Mouse (Mus musculus) T-helper 17 cell (primary cell): Measurements from ENCODE around the gene Gm8947.
"Not testable (repeated sequence)": the region's sequence is repeated elsewhere in the genome, so short reads cannot be mapped to it uniquely, and the experiment has no call there.

Source experiments
- in situ Hi-C, 2 experiments: fragments of 300-600 bp; cut with MboI, MseI; formaldehyde crosslinking; loops; 1 replicate in 1 of 2; 2 replicates in 1 of 2; pipeline ENCODE4 v1.15.1; 2025; ENCODE audit warnings: high pct_unique_total_duplicates in 2 of 2

The Gm8947 gene

DNA sequence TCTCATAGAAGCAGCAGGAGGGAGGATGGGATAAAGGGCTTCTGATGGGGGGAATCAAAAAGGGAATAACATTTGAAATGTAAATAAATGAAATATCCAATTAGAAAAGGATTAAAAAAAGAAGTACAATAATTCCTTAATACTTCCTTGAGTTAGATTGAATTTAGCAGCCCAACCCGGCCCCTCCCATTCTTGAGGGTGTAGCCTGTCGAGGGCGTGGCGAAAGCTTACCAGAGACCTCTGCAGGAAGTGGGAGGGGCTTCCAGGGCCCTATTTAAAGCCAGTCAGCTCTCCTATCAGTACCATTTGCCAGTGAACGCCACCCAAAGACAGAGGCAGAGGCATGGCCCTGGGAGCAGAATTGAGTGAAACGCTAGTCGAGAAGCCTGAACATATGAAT lies at the start of gene Gm8947:
Gene Gm8947 (plus strand): TSS at position 302 of the 400 bp plus-strand sequence.
- in situ Hi-C loops: not testable (repeated sequence)

- in situ Hi-C loops: no loop called here
Observed at GRCm38 (mm10) chr1:151144471-151145146, 47.6 kb upstream of the Gm8947 start.

GRCm38 (mm10) chr1:151147801-151148200 lies 44.4 kb upstream of the Gm8947 start:
- in situ Hi-C loops: no loop called here

DNA sequence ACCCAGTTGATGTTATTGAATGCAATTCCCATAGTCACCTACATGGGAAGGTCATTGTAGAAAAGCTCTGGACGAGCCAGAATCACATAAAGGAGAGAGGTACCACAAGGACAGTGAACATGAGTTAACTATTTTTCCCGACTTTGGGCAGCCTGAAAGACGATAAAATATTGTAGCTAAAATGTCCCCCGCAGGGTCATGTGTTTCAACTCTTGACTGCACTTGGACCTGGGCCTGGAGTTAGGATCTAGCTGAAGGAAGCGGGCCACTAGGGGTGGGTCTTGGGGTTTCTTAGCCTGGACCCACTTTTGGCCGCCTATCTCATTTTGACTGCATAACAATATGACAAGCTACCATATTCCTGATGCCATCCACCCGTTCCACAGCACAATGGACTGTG lies 42.0 kb upstream of the Gm8947 start:
- in situ Hi-C loops: no loop called here

GRCm38 (mm10) chr1:151151089-151151488 lies 41.1 kb upstream of the Gm8947 start:
- in situ Hi-C loops: no loop called here

GRCm38 (mm10) chr1:151153056-151153652 lies 39.0 kb upstream of the Gm8947 start:
- in situ Hi-C loops: no loop called here

DNA sequence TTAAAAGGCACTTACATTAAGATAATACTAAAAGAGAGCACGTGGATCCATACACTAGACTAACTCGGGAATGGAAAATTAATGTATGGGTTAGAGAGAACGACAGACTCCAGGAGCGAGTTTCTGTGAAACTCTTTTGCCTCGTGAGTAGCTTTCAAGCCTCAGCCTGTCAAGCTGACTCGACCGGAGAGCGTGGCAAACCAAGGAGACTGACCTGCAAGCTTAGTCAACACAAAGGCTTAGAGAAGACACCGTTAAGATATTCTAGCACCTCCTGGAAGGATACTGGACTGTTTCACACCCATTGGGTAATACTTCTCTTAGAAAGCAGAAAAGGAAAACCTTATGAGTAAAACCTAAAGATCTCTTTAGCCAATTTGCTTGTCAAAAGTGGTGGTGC lies 38.0 kb upstream of the Gm8947 start:
- in situ Hi-C loops: not testable (repeated sequence)

- in situ Hi-C loops: no loop called here
Observed at GRCm38 (mm10) chr1:151156129-151156528, 36.0 kb upstream of the Gm8947 start.

GRCm38 (mm10) chr1:151156777-151157632 lies 35.2 kb upstream of the Gm8947 start:
- in situ Hi-C loops: no loop called here

- in situ Hi-C loops: no loop called here
Observed at GRCm38 (mm10) chr1:151157963-151158856, 34.0 kb upstream of the Gm8947 start.

DNA sequence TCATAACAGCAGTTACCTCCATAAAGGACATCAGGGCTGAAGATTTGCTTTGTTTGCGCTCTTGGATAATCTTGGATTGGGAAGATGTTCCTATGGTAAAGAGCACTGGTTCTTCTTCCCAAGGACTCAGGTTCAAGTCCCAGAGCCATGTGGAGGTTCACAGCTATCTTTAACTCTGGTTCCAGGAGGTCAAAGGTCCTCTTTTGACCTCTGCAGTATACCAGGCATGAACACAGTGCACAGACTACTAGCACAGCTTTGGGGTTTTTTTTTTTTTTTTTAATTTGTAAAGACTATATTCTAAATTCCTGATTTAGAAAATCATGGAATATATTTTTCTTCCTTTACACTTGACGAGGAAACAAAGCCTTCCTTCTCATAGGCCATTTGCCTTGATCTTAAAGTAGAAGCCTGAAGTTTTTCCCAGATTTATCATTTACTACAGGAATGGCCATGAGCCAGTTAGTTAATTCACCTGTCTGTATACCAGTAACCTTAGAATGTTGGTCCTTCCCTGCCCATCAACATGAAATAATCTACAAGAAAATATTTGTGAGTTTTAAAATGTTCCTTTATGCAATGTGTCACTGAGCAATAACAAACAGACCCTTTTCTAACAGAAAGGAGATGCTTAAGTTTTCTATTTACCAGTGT lies 33.2 kb upstream of the Gm8947 start:
- in situ Hi-C loops: no loop called here

- in situ Hi-C loops: no loop called here
Observed at GRCm38 (mm10) chr1:151166031-151166430, 26.1 kb upstream of the Gm8947 start.

- in situ Hi-C loops: no loop called here
Observed at GRCm38 (mm10) chr1:151167297-151168047, 24.7 kb upstream of the Gm8947 start.

- in situ Hi-C loops: no loop called here
Observed at GRCm38 (mm10) chr1:151168637-151169036, 23.5 kb upstream of the Gm8947 start.

DNA sequence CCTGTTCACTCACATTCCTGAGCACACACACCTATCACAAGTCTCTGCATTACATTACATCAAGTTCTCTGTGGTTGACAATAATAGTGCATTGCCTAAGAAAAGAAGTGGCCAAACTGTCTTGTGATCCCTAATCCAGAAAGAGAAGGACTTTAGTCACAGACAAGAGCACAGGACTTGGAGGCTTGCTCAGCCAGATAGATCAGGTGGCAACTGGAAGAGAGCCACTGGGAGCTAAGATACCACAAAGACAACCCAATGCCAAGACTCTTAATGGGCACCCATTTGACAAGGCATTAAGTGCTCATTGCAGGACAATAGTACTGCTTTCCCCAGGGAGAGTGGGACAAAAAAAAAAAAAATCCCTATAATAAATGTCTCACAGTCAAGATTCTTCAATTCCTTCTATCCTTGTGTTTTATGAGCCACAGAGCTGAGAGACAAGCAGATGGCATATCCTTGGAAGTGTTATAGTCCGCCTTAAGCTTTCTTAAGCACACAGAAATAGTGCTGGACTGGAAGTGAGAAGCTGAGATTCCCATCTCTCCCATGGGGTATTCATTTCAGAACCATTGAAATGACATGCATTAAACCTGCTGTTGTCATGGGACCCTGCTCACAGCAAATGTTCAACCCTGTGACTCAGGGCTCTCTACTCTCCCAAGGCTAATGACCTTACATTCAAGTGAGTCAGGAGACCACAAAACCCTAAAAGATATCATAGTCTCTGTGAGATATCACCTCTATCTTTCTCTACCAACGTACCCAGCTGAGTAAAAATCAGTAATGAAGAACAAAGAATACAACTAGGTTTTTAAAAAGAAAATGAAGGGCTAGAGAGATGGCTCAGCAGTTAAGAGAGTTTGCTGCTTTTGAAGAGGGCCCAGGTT lies 20.4 kb upstream of the Gm8947 start:
- in situ Hi-C loops: loop anchor here in 1 of 2 experiments (5.0 kb wide), 1 partner anchor 60 kb away; no protein-coding TSS in a partner anchor

GRCm38 (mm10) chr1:151177030-151177936 lies 14.9 kb upstream of the Gm8947 start:
- in situ Hi-C loops: no loop called here

DNA sequence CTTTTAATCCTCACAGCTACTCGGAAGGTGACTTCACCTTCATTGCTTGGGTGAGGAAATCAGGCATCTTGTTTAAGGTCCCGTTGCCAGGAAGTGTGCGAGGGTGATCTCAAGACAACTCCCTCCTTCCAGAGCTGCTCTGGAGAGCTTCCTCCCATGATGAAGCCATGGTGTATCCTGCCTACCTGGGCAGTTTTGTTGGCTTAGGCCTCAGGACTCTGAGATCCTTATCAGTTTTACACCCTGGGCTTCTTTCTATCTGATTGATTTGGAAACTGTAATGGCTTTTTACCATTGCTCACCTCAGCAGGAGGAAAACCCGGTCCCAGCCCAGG lies 14.3 kb upstream of the Gm8947 start:
- in situ Hi-C loops: no loop called here

- in situ Hi-C loops: no loop called here
Observed at GRCm38 (mm10) chr1:151178505-151179083, 13.6 kb upstream of the Gm8947 start.
